Mouse (Mus musculus): ENCODE data around the gene Trp53. TPM values are rescaled to one million over a fixed set of nuclear protein-coding genes. Genes with fewer than 3 reads are reported as not detected.
"Not testable (repeated sequence)": the region's sequence is repeated elsewhere in the genome, so short reads cannot be mapped to it uniquely, and the experiment has no call there.

Gene Trp53
- polyA plus RNA-seq, 1 experiment from 2014 or later = 55.8 TPM

DNA sequence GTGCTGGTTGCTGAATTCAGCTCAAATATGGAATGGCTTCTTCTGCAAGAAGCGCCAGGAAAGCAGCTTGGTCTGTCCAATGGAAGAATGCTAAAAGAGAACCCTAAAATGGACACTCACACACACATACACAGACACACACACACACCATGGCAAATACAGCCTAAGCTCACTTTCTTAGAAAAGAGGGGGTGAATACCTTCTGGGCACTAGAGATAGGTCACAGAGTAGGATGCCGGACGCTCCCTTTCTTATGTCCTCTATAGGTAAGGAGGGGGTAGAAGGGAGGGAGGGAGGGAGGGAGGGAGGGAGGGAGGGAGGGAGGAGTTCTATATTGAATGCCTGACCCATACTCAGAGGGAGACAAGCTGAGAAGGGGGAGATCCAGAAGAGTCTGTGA lies 28.4 kb downstream of the Trp53 start:
- Histone ChIP-seq H3K27ac (ENCODE audit: low read length) (peak overlapping the region; percentile 56), H3K9me3 (replicated peaks; ENCODE audit: control insufficient read depth, low read length) (no peaks in the 10 kb centered on the region), H3K27me3 (ENCODE audit: control insufficient read depth, insufficient read depth, low read depth, low read length) (peaks cover 2% of the 10 kb centered on the region; the same call in 1 of the 2 replicates), H3K4me1 (ENCODE audit: control insufficient read depth, low read depth, low read length) (peaks cover 51% of the 10 kb centered on the region), H3K4me2 (ENCODE audit: low read depth, low read length) (no peak overlapping the region), H3K4me3 (ENCODE audit: low read depth, low read length) (no peak overlapping the region), H3K36me3 (ENCODE audit: control insufficient read depth, insufficient read depth) (no peaks in the 10 kb centered on the region), H3K9ac (ENCODE audit: low read depth, low read length) (no peak overlapping the region)
- WGBS (ENCODE audit: insufficient replicate concordance) = 44% methylated on average over 3 of the region's 3 CpGs
- ATAC-seq (ENCODE audit: low read depth) = no peak

DNA sequence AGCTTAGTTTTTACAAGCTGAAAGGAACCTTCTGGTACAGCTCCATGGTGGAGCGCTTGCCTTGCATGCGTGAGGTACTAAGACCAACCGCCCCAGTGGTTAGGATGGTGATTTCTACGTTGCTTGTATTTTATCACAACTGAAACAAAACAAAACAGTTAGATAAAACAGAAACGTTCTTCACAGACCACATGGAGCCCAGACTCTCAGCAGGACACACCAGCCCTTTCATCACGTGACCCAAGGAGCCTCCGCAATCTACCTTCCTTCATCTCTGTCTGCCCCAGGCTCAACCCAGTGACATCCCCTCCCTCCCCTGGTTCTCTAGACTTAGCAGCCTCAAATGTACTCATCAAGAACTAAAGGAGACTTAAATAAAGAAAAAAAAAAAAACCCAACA lies 29.3 kb downstream of the Trp53 start:
- peak overlapping the region; percentile 20; the same call in 1 of the 2 replicates for H3K4me2 ChIP-seq (ENCODE audit: low read depth, low read length)
- H3K27ac ChIP-seq (ENCODE audit: low read length) = peak overlapping the region; percentile 56
- 19% methylated on average over 7 of the region's 7 CpGs for WGBS (ENCODE audit: insufficient replicate concordance)
- H3K36me3 ChIP-seq (ENCODE audit: control insufficient read depth, insufficient read depth) = no peaks in the 10 kb centered on the region
- peak overlapping the region; percentile 13 for H3K9ac ChIP-seq (ENCODE audit: low read depth, low read length)
- peaks cover 2% of the 10 kb centered on the region; the same call in 1 of the 2 replicates for H3K27me3 ChIP-seq (ENCODE audit: control insufficient read depth, insufficient read depth, low read depth, low read length)
- H3K4me3 ChIP-seq (ENCODE audit: low read depth, low read length) = no peak overlapping the region
- no peaks in the 10 kb centered on the region for H3K9me3 ChIP-seq (replicated peaks; ENCODE audit: control insufficient read depth, low read length)
- H3K4me1 ChIP-seq (ENCODE audit: control insufficient read depth, low read depth, low read length) = peaks cover 53% of the 10 kb centered on the region
- ATAC-seq (ENCODE audit: low read depth) = no peak

DNA sequence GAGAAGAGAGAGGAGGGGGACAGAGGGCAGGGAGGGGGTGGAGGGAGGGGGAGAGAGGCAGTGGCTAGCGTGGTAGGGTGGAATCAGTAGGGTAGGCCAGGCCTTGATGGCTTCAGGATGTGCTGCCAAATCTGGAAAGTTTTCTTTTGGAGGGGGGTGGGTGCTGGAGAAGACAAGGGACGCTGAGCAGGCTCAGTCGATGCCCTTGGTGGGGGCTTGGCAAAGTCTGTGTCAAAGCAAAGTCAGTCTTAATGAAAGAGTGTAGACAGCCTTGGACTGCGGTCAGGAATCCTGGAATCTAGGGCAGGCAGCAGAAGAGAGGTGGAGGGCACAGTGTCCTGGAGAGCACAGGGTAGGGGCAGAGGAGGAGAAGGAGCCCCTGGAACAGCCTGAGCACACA lies 30.7 kb downstream of the Trp53 start:
- no peak overlapping the region for H3K27ac ChIP-seq (ENCODE audit: low read length)
- peaks cover 42% of the 10 kb centered on the region for H3K4me1 ChIP-seq (ENCODE audit: control insufficient read depth, low read depth, low read length)
- H3K9me3 ChIP-seq (replicated peaks; ENCODE audit: control insufficient read depth, low read length) = no peaks in the 10 kb centered on the region
- ATAC-seq (ENCODE audit: low read depth) = no peak
- H3K4me2 ChIP-seq (ENCODE audit: low read depth, low read length) = no peak overlapping the region
- H3K36me3 ChIP-seq (ENCODE audit: control insufficient read depth, insufficient read depth) = no peaks in the 10 kb centered on the region
- no peak overlapping the region for H3K9ac ChIP-seq (ENCODE audit: low read depth, low read length)
- H3K27me3 ChIP-seq (ENCODE audit: control insufficient read depth, insufficient read depth, low read depth, low read length) = no peaks in the 10 kb centered on the region
- 68% methylated on average over 4 of the region's 4 CpGs for WGBS (ENCODE audit: insufficient replicate concordance)
- H3K4me3 ChIP-seq (ENCODE audit: low read depth, low read length) = no peak overlapping the region

DNA sequence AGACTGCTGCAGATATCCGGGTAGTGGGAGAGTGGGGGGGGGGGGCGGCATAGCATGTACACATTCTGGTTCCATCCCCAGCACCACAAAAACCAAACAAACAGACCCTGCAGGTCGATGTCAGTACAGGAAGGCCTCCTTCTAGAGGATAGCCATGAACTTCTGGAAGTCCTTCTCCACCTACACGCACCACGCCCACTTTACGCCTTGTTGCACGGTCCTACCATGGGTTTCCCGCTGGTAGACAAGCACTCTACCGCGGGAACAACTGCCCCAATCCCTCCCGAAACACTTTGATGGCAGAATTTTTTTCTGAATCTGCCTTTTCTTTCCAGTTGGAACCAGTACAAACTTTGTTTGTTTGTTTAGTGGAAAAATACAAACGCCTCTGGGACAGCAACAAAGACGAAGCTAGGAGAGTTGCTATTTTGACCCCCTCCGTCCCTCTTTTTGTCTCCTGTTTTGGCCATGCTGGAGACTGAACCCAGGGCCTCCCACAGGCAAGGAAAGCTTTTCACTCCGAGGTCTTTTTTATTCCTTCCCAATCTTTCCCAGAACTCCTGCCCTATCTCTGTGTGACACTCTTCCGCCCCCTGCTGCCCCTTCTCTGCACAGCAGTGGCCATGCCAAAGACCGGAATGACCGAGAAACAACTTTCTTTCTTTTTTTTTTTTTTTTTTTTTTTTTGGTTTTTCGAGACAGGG lies 33.5 kb downstream of the Trp53 start:
- Histone ChIP-seq H3K4me2 (ENCODE audit: low read depth, low read length) (peak overlapping the region; percentile 80), H3K9ac (ENCODE audit: low read depth, low read length) (peak overlapping the region; percentile 65), H3K4me1 (ENCODE audit: control insufficient read depth, low read depth, low read length) (peaks cover 34% of the 10 kb centered on the region), H3K36me3 (ENCODE audit: control insufficient read depth, insufficient read depth) (no peaks in the 10 kb centered on the region), H3K27ac (ENCODE audit: low read length) (peak overlapping the region; percentile 2; the same call in 1 of the 2 replicates), H3K9me3 (replicated peaks; ENCODE audit: control insufficient read depth, low read length) (no peaks in the 10 kb centered on the region), H3K4me3 (ENCODE audit: low read depth, low read length) (peak overlapping the region; percentile 53), H3K27me3 (ENCODE audit: control insufficient read depth, insufficient read depth, low read depth, low read length) (no peaks in the 10 kb centered on the region)
- ATAC-seq (ENCODE audit: low read depth) = peak; percentile 63
- WGBS (ENCODE audit: insufficient replicate concordance) = 8% methylated on average over 19 of the region's 19 CpGs

DNA sequence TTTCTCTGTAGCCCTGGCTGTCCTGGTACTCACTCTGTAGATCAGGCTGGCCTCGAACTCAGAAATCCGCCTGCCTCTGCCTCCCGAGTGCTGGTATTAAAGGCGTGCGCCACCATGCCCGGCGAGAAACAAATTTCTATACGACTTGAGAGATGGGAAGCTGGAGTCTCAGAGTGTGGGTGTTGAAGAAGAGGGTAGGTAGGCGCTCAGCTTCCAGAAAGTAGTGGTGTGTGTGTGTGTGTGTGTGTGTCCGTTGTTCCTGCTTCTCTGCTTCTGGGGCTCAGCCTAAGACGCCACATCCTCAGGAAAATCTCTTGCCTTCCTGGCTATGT lies 34.1 kb downstream of the Trp53 start:
- peak overlapping the region; percentile 53 for H3K4me3 ChIP-seq (ENCODE audit: low read depth, low read length)
- H3K4me1 ChIP-seq (ENCODE audit: control insufficient read depth, low read depth, low read length) = peaks cover 29% of the 10 kb centered on the region
- not testable (repeated sequence) for H3K9me3 ChIP-seq (replicated peaks; ENCODE audit: control insufficient read depth, low read length); H3K36me3 ChIP-seq (ENCODE audit: control insufficient read depth, insufficient read depth); ATAC-seq (ENCODE audit: low read depth); H3K27me3 ChIP-seq (ENCODE audit: control insufficient read depth, insufficient read depth, low read depth, low read length); H3K27ac ChIP-seq (ENCODE audit: low read length)
- WGBS (ENCODE audit: insufficient replicate concordance) = 38% methylated on average over 11 of the region's 11 CpGs
- H3K4me2 ChIP-seq (ENCODE audit: low read depth, low read length) = peak overlapping the region; percentile 80
- peak overlapping the region; percentile 19; the same call in 1 of the 2 replicates for H3K9ac ChIP-seq (ENCODE audit: low read depth, low read length)

DNA sequence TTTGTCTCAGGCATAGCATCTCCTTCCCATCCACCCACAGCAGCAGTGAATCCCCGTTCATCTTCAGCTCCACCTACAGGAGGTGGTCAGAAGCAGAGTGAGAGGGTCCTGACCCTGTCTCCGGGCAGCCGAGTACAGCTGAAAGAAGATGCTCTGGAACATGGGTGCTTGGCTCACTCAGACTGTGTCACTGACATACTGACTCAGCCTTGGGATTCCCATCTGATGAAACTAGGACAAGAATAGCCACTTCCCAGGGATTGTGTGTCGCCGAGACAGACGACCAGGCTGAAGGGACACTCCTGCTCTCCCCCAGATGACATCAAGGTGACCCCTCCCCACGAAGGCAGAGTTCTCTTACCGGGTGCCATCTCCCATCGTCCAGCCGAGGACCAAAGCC lies 36.6 kb downstream of the Trp53 start:
- Histone ChIP-seq H3K27me3 (ENCODE audit: control insufficient read depth, insufficient read depth, low read depth, low read length) (no peaks in the 10 kb centered on the region), H3K36me3 (ENCODE audit: control insufficient read depth, insufficient read depth) (no peaks in the 10 kb centered on the region), H3K9me3 (replicated peaks; ENCODE audit: control insufficient read depth, low read length) (no peaks in the 10 kb centered on the region), H3K27ac (ENCODE audit: low read length) (no peak overlapping the region), H3K4me3 (ENCODE audit: low read depth, low read length) (no peak overlapping the region), H3K9ac (ENCODE audit: low read depth, low read length) (no peak overlapping the region), H3K4me2 (ENCODE audit: low read depth, low read length) (no peak overlapping the region), H3K4me1 (ENCODE audit: control insufficient read depth, low read depth, low read length) (peaks cover 34% of the 10 kb centered on the region)
- no peak for ATAC-seq (ENCODE audit: low read depth)
- WGBS (ENCODE audit: insufficient replicate concordance) = 47% methylated on average over 10 of the region's 10 CpGs

DNA sequence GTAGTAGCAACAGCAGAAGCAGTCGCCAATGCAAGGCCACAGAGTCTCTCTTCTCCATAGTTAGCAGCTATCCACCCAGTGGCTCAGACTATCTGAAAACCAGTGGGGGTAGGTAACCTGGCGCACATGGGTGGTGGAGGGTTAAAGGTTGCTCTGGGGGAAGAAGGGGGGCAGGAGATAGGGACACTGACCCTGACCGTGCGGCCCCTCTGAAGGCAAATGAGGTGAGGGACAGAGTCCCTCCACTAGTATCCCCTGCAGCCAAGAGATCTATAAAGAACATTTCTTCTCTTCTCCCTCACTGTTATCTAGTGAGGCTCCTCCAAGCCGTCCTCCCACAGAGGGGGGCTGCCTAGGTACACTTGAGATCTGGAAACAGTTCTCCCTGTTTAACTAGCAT lies 37.6 kb downstream of the Trp53 start, which contains the start of gene Shbg:
Gene Shbg (minus strand): TSS at position 101 of the 400 bp plus-strand sequence.
- Histone ChIP-seq H3K4me3 (ENCODE audit: low read depth, low read length) (no peak within 1 kb of the TSS), H3K27me3 (ENCODE audit: control insufficient read depth, insufficient read depth, low read depth, low read length) (no peaks in the 10 kb centered on the region), H3K36me3 (ENCODE audit: control insufficient read depth, insufficient read depth) (no peaks in the 10 kb centered on the region), H3K9ac (ENCODE audit: low read depth, low read length) (no peak within 1 kb of the TSS), H3K4me1 (ENCODE audit: control insufficient read depth, low read depth, low read length) (peaks cover 44% of the 10 kb centered on the region), H3K27ac (ENCODE audit: low read length) (no peak within 1 kb of the TSS), H3K9me3 (replicated peaks; ENCODE audit: control insufficient read depth, low read length) (no peaks in the 10 kb centered on the region), H3K4me2 (ENCODE audit: low read depth, low read length) (no peak within 1 kb of the TSS)
- ATAC-seq (ENCODE audit: low read depth) = peak; percentile 14; the same call in 1 of the 2 replicates
- WGBS (ENCODE audit: insufficient replicate concordance) = 32% methylated on average over 5 of the region's 5 CpGs

DNA sequence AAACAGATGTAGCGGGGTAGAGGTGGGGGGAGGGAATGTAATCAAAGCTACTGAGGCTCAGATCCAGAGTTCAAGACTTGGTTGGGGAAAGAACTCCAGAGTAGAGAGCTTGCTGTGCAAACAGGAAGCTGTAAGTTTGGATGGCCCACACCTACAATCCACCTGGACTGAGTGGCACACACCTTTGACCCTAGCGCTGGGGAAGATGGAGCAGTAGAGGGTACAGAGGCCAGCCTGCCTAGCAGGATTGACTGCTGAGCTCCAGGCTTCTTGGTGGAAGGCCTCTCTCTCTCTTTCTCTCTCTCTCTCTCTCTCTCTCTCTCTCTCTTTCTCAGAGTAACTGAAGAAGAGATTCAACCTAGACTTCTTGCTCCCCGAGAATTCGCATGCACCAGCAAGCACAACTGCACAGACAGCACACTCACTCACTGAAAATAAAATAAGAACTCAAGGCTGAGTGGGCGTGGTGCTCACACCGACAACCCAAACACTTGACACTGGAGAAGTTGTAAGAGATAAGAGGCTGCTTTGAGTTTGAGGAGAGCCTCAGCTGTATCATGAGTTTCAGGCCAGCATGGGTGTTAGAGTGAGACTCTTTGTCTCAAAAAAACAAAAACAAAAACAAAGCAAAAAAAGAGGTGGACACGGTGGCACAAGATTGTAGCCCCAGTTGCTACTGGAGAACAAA lies 40.4 kb downstream of the Trp53 start:
- WGBS (ENCODE audit: insufficient replicate concordance) = 30% methylated on average over 7 of the region's 7 CpGs
- H3K27ac ChIP-seq (ENCODE audit: low read length) = peak overlapping the region; percentile 74
- no peaks in the 10 kb centered on the region for H3K9me3 ChIP-seq (replicated peaks; ENCODE audit: control insufficient read depth, low read length)
- H3K9ac ChIP-seq (ENCODE audit: low read depth, low read length) = peak overlapping the region; percentile 21; the same call in 1 of the 2 replicates
- no peaks in the 10 kb centered on the region for H3K27me3 ChIP-seq (ENCODE audit: control insufficient read depth, insufficient read depth, low read depth, low read length)
- 0 out of 2 replicates have a peak, but pooled peaks have one; percentile 33 for ATAC-seq (ENCODE audit: low read depth)
- peaks cover 31% of the 10 kb centered on the region for H3K4me1 ChIP-seq (ENCODE audit: control insufficient read depth, low read depth, low read length)
- no peak overlapping the region for H3K4me3 ChIP-seq (ENCODE audit: low read depth, low read length)
- H3K4me2 ChIP-seq (ENCODE audit: low read depth, low read length) = peak overlapping the region; percentile 33
- no peaks in the 10 kb centered on the region for H3K36me3 ChIP-seq (ENCODE audit: control insufficient read depth, insufficient read depth)

All from liver, embryonic 16.5 days (tissue).